Mouse (Mus musculus): ENCODE data around the gene Coasy.

Gene Coasy

DNA sequence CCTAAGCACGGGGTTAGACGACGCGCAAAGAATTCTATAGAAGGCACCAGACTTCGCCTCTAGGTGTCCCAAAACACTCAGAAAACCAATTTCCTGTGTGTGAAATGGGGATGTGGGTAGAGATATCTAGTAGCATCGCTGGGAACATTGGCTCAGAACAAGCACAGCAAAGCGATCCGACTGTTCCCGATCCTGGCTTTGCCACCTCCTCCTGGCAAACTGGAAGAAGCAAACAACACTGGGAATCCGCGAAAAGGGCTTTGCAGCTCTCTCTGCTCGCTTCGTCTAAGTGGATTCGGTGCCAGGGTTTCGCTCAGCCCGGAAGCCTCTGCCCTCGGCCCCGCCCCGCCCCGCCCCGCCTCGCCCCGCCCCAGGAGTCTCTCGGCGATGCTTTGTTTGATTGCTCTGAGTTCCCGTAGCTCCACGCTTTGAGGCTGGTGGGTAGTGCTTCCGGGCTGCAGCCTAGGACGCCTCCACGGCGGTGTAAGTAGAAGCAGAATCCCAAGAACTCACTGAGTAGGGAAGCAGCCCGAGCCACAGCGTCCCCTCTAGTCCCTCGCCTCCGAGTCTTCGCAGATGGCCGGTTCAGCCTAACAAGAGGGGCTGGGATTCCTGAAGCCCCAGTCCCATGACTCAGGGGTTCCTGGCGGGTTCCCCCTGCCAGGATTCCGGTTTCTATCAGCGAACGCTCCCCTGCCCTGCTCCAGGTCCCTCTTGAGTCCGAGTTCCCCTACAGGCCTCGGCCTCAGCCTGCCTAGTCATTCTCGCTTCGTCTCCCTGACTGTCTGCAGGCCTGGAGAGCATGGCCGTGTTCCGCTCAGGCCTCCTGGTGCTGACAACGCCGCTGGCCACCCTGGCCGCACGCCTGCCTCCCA is at the start of gene Coasy:
Gene Coasy, plus strand, starts transcription at position 358 of the 875 bp plus-strand sequence.
- peak; percentile 97 for DNase-seq (ENCODE audit: low spot score)

DNA sequence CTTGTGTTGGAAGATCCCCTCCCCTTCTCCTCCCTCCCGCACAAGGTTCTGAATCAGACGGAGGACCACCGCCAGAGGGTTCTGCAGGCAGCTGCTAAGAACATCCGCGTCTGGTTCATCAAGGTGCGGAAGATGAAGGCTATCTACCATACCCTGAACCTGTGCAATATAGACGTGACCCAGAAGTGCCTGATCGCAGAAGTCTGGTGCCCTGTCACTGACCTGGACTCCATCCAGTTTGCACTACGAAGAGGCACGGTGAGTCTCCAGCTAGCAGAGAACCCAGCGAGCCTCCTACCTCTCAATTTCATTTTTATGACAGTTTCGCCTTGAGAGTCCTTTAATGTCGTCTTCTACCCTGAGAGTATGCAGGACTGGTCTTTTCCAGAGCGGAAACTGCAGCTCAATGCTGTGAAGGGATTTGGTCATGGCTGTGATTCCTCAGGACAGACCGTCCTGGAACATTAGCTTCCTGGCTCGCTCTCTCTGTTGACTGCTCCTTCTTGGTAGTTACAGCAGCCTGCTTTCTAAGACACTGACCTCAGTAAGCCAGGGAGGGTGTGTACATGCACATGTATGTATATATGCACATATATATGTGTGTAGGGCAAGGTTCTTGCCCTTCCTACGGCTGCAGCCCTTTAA is 48.4 kb upstream of the Coasy start:
- DNase-seq (ENCODE audit: low spot score), result no peak

DNA sequence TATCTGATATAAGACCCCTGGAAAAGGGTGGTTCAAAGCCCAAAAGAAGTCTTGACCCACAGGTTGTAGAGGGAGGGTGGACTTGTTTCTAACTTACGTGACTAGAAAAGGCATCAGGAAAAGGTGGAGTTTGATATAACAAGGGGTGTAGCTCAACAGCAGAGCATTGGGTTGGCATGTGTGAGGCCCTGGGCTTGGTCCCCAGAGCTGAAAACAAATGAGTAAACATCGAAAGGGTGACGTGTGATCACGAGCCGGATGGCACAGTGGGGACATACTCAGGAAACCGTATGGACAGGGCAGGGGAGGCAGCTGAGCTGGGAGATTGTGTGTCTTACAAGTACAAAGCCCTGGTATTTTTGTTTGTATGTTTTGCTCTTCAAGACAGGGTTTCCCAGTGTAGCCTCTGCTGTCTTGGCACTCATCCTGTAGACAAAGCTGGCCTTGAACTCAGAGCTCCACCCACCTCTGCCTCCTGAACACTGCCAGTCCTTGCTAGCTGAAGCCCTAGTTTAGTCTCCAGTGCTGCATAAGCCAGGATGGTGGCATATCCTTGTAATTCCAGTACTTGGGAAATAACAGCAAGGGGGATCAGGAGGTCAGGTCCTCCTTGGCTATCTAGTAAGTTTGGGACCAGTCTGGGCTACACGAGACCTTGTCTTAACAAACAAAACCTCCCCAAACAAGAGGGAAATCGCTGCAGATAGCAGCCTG is 47.6 kb upstream of the Coasy start:
- DNase-seq (ENCODE audit: low spot score), result no peak

DNA sequence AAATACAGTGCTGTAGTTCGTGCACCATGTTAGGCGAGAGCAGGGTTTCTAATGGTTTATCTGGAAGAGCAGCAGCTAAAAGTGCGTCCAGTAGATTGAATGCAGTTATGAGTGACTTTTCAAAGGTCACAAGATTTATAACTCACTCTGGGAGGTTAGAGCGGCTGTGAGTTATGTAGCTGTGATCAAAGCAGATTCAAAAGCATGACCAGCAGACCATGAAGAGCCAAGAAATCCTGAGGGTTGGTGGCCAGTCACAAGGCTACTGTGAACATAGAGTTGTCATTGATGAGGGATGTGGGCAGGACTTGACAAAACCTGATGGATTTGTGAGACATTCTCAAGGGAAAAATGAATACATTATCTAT is 47.1 kb upstream of the Coasy start:
- DNase-seq (ENCODE audit: low spot score), result no peak

DNA sequence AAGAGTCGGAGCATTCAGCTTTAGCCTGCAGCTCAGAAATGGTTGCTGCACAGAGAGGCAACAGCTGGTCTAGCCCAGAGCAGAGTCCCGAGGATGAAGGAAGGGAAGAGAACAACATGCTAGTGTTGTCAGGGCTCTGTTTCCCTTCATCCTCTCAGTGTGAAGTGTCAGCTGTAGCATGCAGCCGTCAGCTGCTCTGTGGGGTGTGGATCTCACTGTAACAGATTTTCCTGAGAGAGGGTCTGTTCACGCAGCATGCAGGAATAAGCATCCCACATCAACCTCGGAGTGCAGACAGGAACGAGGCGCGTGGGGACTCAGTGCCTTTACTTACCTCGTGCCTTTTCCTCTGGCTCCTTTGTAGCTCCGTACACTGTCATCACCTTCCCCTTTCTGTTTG is 44.6 kb upstream of the Coasy start:
- no peak for DNase-seq (ENCODE audit: low spot score)

DNA sequence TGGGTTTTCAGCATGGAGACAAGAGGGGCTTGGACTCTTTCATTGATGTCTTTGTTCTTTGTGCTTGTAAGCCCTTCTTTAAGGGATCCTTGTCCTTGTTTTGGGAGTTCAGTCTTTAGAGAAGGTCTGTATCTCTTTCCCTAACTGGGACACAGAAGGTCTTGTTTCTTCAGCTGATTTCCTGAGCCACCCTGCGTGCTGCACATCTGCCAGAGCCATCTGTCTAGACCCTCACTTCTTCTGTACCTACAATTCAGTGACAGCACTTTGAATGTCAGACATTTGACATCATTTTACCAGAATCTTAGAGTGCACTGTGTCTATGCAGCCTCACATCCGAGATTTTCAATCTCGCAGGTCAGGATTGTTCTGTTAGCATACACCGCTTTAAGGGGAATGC is 36.5 kb upstream of the Coasy start:
- no peak for DNase-seq (ENCODE audit: low spot score)

DNA sequence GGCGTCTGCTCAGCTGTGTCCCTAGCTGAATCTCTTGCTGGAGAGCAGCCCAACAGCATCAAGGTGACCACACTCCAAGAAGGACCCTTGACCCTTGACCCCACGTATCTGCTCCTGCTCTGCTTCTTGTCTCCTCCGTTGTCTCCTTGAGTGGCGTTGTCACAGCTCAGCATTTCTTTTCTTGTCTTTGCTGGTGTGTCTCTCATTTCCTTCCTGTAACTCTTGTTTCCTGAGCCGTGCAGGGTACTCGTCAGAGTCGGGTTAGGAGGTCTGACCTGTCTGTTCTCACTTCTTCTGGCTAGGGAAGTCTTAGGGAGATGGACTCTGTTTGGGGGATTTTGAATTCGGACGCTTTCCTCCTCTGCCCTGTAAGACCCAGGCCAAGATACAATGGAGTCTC is 35.9 kb upstream of the Coasy start:
- DNase-seq (ENCODE audit: low spot score), result peak; percentile 71

DNA sequence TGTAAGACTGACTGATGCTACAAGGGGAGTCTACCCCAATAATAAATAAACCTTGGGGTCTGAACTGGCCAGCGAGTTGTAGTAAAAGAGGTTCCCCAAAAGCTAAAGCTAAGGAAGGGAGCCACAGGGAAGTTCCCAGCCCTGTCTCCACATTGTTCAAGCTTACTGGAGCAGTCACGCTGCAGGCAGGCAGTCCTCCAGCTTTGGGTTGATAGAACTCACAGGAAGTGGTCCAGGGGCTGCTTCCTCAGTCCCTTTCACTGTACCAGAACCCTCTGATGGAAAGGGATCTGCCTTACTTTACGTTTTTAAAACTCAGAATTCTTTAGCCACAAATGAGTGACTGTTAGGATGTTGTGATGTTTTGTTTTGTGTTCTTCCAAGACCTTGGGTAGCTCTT is 34.9 kb upstream of the Coasy start:
- no peak for DNase-seq (ENCODE audit: low spot score)

DNA sequence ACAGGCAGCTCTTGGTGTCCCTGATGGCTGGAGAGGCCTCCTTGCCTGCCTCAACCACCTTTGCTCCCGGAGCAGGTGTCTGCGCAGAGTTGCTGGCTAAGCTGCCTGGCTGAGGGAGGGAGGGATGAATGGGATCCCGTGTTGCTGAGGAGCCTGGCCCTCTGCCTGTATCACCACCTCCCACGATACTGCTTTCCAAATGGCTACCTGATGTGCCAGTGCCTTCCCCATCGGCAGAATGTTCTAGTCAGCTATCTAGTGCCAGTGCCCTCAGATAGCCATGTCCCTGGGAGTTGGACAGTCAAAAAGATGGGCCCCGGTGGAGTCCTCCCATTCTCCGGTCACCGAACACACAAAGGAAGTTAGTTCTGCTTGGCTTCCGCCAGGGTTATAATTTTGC is 32.0 kb upstream of the Coasy start:
- DNase-seq (ENCODE audit: low spot score), result no peak

DNA sequence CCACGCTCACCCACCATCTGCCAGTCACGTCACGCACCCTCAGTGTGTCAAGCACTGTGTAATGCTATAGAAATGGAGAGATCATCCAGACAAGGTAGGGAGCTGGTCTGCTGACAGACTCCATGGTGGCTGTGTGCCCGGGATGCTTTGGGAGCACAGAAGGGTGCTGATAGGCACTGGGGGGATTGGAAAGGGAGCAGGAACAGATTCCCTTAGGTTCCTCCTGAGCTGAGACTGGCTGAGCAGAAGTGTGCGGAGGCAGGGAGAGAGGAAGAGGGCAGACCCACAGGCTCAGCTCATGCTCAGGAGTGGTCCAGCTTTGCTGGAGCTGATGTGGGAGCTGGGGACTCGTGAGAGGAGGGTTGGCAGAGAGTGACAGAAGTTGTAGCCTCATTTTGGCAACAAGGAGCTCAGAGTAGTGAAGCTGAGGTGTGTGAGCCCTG is 31.3 kb upstream of the Coasy start:
- DNase-seq (ENCODE audit: low spot score), result no peak

DNA sequence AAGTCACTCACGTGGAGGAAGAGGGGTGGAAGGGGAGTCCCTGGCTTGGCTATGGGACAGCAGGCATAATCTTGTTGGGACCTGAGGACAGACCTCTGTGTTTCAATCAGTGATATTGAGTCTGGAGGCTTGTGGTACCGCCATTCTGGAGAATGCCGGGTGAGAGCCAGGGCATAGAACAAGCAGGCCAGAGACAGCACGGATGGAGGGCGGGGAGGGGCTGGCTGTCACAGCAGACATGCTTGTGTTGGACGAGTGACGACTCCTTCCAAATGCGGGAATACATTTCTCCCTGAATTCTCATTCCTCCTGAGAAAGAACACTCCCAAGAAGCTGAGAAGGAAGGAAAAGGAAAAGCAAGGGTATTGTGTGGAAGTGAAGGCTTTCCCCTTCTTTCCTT is 30.7 kb upstream of the Coasy start:
- no peak for DNase-seq (ENCODE audit: low spot score)

DNA sequence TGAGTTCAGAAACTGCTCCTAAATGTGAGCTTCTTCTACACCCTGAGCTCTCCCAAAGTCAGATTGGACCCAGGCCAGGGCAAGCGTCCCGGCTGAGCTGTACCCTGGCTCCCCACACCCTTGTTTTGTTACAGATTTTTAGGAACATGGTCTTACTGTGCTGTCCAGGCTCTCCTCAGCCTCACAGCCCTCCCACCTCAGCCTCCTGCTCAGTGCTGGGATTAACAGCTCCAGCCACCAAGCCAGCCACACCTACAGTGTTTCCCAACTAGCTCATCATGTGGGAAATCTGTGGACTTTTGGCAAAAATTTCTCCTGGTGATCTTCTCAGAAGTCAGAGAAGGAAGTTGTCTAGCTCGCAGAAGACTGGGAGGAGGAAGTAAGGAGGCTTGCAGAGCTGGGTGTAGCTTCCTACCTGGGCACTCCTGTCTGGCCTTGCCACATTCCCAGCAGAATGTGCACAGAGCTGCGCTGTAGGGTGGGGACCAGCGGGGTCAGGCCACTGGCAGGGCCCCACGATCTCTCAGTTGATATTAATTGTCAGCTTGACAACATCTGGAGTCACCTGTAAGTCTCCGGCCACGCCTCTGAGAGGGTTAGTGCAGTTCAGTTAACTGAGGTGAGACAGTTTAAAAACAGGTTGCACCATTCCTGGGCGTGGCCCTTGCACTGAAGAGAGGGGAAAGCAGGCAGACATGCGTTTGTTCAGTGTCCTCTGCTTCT is 29.5 kb upstream of the Coasy start:
- DNase-seq (ENCODE audit: low spot score), result no peak

DNA sequence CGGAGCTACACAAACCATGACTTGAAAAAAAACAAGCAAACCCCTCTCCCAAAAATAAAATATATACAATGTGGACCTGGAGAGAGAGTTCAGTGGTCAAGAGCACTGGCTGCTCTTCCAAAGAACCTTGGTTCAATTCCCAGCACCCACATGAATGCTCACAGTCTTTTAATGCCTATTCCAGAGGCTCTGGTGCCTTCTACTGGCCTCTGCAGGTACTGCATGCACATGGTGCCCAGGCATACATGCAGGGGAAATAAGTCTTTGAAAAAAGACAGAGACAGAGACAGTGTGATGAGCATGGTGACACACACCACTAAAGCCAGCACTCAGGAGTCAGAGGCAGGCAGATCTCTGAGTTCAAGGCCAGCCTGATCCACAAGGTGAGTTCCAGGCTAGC is 28.4 kb upstream of the Coasy start:
- DNase-seq (ENCODE audit: low spot score), result no peak

DNA sequence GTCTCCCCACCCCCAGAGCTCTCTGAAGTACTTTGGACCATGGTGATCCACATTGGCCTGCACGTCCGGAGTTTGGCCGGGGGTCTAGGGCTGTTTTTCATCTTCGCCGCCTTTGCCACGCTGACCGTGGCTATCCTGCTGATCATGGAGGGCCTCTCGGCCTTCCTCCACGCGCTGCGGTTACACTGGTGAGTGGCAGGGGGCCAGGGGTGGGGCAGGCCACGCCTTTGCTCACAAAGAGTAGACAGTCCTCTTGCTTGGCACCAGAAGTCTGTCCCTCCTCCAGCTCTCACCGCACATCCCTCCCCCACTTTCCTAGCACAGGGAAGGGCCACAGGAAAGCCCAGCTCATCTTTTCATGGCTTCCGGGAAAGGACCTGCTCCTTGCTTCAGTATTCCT is 26.9 kb upstream of the Coasy start:
- DNase-seq (ENCODE audit: low spot score), result no peak

DNA sequence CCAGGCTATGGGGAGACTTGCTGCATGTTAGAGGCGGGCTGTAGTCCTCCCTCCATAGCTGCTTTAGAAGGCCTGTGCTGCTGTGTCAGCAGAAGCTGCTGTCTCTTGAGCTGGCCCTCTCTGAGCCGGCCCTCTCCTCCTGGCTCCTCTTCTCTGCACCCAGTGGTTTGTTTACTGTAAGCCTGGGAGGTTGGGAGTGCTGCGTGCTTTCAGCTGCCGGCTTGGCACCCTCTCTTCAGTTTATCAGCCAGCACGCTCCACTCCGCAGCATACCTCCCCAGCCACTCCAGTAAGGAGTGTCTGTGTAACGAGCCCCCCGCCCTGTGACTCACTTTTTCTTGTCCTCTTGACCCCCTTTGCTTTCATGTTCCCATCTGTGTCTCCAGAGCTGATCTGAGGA is 25.5 kb upstream of the Coasy start:
- DNase-seq (ENCODE audit: low spot score), result peak; percentile 84

DNA sequence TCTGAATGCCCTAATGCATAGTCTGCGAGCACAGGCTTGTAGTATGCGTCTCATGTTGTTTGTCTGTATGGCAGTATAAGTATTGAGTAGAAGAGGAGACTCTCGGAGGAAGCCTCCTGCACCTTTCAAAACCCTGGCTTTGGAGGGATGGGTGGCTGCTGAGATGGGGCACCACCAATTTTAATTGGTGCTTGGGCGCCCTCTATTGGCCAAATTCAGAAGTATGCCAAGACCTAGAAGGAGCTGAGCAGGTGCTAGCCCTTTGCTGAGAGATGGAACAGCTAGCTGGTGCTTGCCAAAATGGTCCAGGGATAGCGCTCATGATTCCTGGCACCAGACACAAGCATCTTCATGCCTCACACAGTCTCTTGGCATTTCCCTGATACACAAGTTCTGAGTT is 24.5 kb upstream of the Coasy start:
- peak; percentile 68 for DNase-seq (ENCODE audit: low spot score)

DNA sequence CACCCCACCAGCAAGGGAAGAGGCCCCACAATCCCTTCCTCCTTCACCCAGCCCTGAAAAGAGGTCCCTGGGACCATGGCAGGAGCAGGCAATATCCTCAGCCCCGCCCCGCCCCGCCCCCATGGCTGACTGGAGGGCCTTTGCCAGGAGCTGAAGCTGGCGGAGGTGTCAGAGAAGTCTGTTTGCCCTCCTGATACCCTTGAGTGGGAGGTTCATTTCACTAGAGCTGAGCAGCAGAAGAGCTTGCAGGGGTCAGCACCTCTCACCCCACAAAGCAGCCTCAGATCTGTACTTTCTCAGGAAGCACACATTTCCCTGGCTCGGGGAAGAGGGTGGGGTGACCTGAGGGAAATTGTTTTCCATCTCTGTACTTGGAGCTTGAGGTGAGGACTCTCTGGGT is 23.6 kb upstream of the Coasy start:
- DNase-seq (ENCODE audit: low spot score), result peak; percentile 68

DNA sequence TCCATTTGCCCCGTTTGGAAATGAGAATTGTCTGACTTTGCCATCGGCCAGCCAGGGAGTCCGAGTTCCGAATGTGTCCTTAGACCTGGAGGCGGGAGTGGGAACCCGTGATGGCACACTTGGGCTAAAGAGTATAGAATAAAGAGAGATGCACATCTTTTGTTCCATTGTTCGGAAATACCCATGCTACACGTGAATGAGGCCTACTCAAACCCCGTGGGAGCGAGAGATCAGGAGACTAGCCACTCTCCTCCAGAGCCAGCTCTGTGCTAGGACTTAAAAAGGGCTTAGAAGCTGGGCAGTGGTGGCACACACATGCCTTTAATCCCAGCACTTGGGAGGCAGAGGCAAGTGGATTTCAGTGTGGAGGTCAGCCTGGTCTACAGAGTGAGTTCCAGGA is 22.9 kb upstream of the Coasy start:
- DNase-seq (ENCODE audit: low spot score), result no peak

DNA sequence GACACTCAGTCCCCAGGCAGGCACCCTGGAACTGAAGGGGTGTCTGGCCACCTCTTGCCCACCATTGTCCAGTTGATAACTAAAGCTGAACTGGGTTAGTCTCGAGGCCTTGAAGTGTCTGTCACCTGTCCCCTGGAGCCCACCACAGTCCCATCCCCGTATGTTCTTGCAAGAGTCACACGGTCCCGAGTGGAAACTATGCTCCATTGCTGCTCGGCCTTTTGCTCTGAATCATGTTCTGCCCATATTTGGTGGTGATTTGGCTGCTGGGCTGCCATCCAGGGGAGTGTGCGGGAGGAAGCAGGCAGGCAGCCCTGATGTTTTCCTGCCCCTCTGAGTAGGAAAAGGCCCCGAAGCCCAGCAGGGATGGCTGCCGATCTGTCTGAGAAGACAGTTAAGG is 22.2 kb upstream of the Coasy start:
- DNase-seq (ENCODE audit: low spot score), result no peak

DNA sequence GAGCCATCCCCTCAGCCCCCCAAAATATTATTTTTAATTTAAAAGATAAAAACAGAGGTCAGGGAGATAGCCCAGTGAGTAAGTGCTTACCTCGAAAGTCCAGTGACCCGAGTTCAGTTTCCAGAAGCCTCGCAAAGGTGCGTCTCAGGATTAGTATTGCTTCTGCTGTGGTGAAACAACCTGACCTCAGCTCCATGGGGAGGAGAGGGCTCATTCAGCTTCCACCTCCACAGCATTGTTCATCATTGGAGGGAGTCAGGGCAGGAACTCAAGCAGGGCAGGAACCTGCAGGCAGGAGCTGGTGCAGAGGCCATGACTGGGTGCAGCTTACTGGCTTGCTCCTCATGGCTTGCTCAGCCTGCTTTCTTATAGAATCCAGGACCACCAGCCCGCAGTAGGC is 21.3 kb upstream of the Coasy start:
- no peak for DNase-seq (ENCODE audit: low spot score)

DNA sequence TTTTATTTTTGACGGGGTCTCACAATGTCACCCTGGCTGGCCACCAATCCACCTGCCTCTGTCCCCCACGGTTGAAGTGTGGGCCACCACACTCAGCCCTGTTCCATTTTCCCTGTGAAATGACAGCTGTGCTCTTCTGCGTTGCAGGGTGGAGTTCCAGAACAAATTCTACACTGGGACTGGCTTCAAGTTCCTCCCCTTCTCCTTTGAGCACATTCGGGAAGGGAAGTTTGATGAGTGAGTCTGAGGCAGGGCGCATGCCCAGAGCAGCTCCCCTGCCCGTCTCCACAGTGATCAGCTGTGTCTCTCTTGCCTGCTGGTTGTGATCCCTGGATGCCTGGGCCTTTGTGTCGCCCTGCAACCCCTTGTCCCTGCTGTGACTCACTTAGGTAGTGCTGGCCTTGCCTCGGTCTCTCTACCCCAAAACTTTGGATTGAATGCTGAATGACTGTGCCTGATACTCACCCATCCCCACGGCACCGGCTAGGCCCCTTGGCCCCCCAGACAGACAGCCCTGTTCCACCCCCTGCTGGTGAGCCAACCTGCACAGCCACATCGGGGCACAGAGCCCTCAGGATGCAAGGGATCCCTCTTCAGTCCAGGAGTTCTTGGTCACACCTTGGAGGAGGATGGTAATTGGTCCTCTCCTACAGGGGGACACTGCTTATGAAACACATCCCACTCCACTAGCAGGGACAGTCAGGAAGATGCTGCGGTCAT is 20.0 kb upstream of the Coasy start:
- DNase-seq (ENCODE audit: low spot score), result no peak

All from yolk sac, embryonic 10.5 days (tissue).